Mouse (Mus musculus) stomach, embryonic 15.5 days (tissue): ENCODE measurements at regions not wholly inside any gene's neighbourhood (a gene's known extent, or its start where the extent isn't known, plus 50 kb on each side); places are given as distances from the start of the nearest gene placed in this dataset.

ENCODE experiments used
- ATAC-seq: fragments of 200-750 bp; cut with Nextera tagmentation; 2 replicates; pipeline ENCODE4 v1.8.0; 2017; ENCODE audit warnings: low read depth, moderate number of reproducible peaks, moderate TSS enrichment; ENCODE audit not compliant: insufficient read depth, low FRiP score
- H3K27ac ChIP-seq: fragments of 300-500 bp; sonication (generic); 2 replicates; pipeline ENCODE4 v1.5.1; 2015; ENCODE audit warnings: mild to moderate bottlenecking, inconsistent platforms
- H3K27me3 ChIP-seq: fragments of 300-500 bp; sonication (generic); replicated peaks from 2 replicates; pipeline ENCODE4 v1.6.1; 2015; ENCODE audit warnings: inconsistent platforms
- H3K36me3 ChIP-seq: fragments of 300-500 bp; sonication (generic); 2 replicates; pipeline ENCODE4 v1.6.1; 2015; ENCODE audit warnings: inconsistent platforms
- H3K4me1 ChIP-seq: fragments of 300-500 bp; sonication (generic); 2 replicates; pipeline ENCODE4 v1.6.1; 2015; ENCODE audit warnings: inconsistent platforms
- H3K4me2 ChIP-seq: fragments of 300-500 bp; sonication (generic); 2 replicates; pipeline ENCODE4 v1.6.1; 2015; ENCODE audit warnings: mild to moderate bottlenecking, inconsistent platforms
- H3K4me3 ChIP-seq: fragments of 300-500 bp; sonication (generic); replicated peaks from 2 replicates; pipeline ENCODE4 v1.5.1; 2015; ENCODE audit warnings: inconsistent platforms
- H3K9ac ChIP-seq: fragments of 300-500 bp; sonication (generic); 2 replicates; pipeline ENCODE4 v1.6.1; 2015; ENCODE audit warnings: inconsistent platforms
- H3K9me3 ChIP-seq: fragments of 300-500 bp; sonication (generic); 2 replicates; pipeline ENCODE4 v1.6.1; 2016; ENCODE audit warnings: inconsistent platforms
- WGBS: fragments of 180-500 bp; shearing (Covaris S2); methylation state at CpG from one replicate; pipeline ENCODE4 v1.1.7; 2015; 5-methylcytosine and 5-hydroxymethylcytosine counted together

- Histone ChIP-seq H3K4me2 (no peak overlapping the region), H3K4me3 (no peak overlapping the region), H3K9ac (no peak overlapping the region), H3K4me1 (no peaks in the 10 kb centered on the region), H3K27ac (no peak overlapping the region), H3K27me3 (no peaks in the 10 kb centered on the region), H3K36me3 (no peaks in the 10 kb centered on the region), H3K9me3 (no peaks in the 10 kb centered on the region)
- WGBS = 85% methylated on average over 1 of the region's 1 CpGs
- ATAC-seq = no peak
Measured at GRCm38 (mm10) chr13:69410359-69410758, 123.2 kb upstream of the Nsun2 start.

DNA sequence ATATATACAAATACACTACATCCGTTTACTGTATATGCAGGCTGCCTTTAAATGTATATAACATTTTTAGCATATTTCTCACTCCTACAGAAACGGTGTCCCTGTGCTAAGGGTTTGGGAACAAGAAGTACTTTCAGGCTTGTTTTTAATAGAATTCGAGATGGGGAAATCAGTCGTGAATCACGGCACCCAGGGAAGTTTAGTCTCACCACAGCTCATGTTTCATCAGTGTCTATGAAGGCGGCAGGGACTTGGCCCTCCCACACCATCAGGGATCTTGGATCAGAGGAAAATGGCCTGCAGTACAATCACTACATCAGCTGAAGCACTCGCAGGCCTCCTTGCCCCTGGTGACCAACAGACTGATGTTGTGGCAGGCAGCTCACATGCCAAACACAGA, 118.7 kb upstream of the Nsun2 start:
- Histone ChIP-seq H3K27ac (no peak overlapping the region), H3K4me3 (no peak overlapping the region), H3K9ac (no peak overlapping the region), H3K9me3 (no peaks in the 10 kb centered on the region), H3K4me2 (no peak overlapping the region), H3K27me3 (no peaks in the 10 kb centered on the region), H3K4me1 (no peaks in the 10 kb centered on the region), H3K36me3 (no peaks in the 10 kb centered on the region)
- 73% methylated on average over 7 of the region's 7 CpGs for WGBS
- ATAC-seq = no peak

GRCm38 (mm10) chr13:69416726-69417125, 116.8 kb upstream of the Nsun2 start:
- Histone ChIP-seq H3K36me3 (no peaks in the 10 kb centered on the region), H3K27me3 (no peaks in the 10 kb centered on the region), H3K4me3 (no peak overlapping the region), H3K4me2 (no peak overlapping the region), H3K27ac (no peak overlapping the region), H3K9me3 (no peaks in the 10 kb centered on the region), H3K4me1 (no peaks in the 10 kb centered on the region), H3K9ac (no peak overlapping the region)
- no peak for ATAC-seq
- 78% methylated on average over 2 of the region's 2 CpGs for WGBS

DNA sequence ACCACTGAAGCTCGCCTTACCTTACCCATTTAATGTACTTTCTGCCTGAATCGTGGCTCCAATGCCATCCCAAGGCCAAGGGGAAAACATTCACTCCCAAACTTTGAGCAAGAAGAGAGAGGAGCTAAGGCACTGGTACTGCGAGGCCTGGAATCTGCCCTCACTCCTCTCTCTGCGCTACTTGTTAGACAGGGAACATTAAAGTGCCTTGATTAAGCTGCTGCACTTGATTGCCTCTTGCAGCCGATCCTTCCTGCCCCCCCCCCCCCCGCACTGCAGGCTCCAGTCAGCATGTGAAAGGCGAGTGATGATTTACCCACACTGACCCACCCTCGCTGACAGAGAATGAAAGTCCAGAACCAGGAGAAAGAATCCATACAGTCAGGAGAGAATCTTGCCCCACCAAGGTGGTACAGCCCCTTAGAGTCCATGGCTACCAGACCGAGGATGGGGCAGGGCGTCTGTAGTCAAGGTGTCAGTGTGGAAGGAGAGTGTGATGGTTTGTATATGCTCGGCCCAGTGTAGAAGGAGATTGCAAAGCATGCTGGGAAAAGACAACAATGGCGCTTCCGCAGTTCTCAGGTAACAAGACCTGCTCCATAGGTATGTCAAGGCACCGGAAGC, 115.6 kb upstream of the Nsun2 start:
- Histone ChIP-seq H3K4me3 (no peak overlapping the region), H3K27ac (no peak overlapping the region), H3K36me3 (no peaks in the 10 kb centered on the region), H3K27me3 (no peaks in the 10 kb centered on the region), H3K4me2 (no peak overlapping the region), H3K9me3 (no peaks in the 10 kb centered on the region), H3K9ac (no peak overlapping the region), H3K4me1 (no peaks in the 10 kb centered on the region)
- no peak for ATAC-seq
- WGBS = 75% methylated on average over 14 of the region's 14 CpGs

- no peaks in the 10 kb centered on the region for H3K4me1 ChIP-seq
- H3K4me3 ChIP-seq = no peak overlapping the region
- H3K27ac ChIP-seq = no peak overlapping the region
- no peaks in the 10 kb centered on the region for H3K27me3 ChIP-seq
- no peak overlapping the region for H3K9ac ChIP-seq
- WGBS = 85% methylated on average over 8 of the region's 8 CpGs
- H3K36me3 ChIP-seq = no peaks in the 10 kb centered on the region
- no peaks in the 10 kb centered on the region for H3K9me3 ChIP-seq
- ATAC-seq = no peak
- H3K4me2 ChIP-seq = no peak overlapping the region
Measured at GRCm38 (mm10) chr13:69420166-69420565, 113.4 kb upstream of the Nsun2 start.

DNA sequence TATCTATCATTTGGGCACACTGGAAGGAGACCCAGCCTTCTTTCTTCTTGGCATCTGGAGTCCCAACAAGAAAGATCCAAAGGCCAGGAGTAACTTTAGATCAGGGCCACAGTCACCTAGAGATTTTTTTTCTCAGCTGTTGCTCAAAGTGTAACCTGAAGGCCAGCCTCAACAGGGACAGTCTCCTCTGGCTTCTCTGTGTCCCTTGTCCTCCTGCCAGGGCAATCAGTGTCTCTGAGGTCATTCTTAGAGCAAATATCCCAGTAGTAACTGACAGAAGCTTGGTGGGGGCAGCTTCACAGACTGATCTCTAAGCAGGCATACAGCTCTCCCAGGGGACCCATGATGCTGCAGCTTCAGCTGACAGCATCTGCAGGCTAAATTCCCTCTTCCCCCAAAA, 111.6 kb upstream of the Nsun2 start:
- H3K9ac ChIP-seq = no peak overlapping the region
- no peaks in the 10 kb centered on the region for H3K9me3 ChIP-seq
- no peak overlapping the region for H3K4me2 ChIP-seq
- H3K36me3 ChIP-seq = no peaks in the 10 kb centered on the region
- ATAC-seq = no peak
- H3K4me3 ChIP-seq = no peak overlapping the region
- H3K27me3 ChIP-seq = no peaks in the 10 kb centered on the region
- H3K27ac ChIP-seq = no peak overlapping the region
- H3K4me1 ChIP-seq = no peaks in the 10 kb centered on the region

DNA sequence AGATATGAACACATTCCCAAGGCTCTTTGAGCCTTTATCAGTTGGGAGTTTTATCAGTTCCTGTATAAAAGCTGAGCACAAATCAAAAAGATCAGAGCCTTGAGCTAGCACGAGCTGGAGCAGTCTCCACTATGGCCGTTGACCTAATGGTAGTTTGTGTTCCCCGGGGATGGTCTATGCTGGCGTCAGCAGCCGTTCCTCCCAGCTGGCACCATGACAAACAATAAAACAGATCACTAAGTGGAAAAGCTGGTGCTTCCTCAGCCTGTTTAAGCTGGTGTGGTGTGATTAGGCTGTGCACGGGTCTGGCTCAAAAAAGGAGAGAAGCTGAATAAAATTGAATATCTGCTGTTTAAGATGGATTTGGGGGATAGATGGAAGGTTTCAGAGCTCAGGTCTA, 107.4 kb upstream of the Nsun2 start:
- H3K9ac ChIP-seq = no peak overlapping the region
- H3K9me3 ChIP-seq = no peaks in the 10 kb centered on the region
- 0 out of 2 replicates have a peak, but pooled peaks have one; percentile 27 for ATAC-seq
- H3K36me3 ChIP-seq = no peaks in the 10 kb centered on the region
- no peak overlapping the region for H3K4me3 ChIP-seq
- no peaks in the 10 kb centered on the region for H3K27me3 ChIP-seq
- no peak overlapping the region for H3K27ac ChIP-seq
- no peak overlapping the region for H3K4me2 ChIP-seq
- 29% methylated on average over 6 of the region's 6 CpGs for WGBS
- no peaks in the 10 kb centered on the region for H3K4me1 ChIP-seq

- ATAC-seq = no peak
- Histone ChIP-seq H3K4me3 (no peak overlapping the region), H3K4me2 (no peak overlapping the region), H3K4me1 (no peaks in the 10 kb centered on the region), H3K9me3 (no peaks in the 10 kb centered on the region), H3K27me3 (no peaks in the 10 kb centered on the region), H3K36me3 (no peaks in the 10 kb centered on the region), H3K27ac (no peak overlapping the region), H3K9ac (no peak overlapping the region)
- WGBS = 41% methylated on average over 5 of the region's 5 CpGs
Measured at GRCm38 (mm10) chr13:69429596-69429995, 104.0 kb upstream of the Nsun2 start.

DNA sequence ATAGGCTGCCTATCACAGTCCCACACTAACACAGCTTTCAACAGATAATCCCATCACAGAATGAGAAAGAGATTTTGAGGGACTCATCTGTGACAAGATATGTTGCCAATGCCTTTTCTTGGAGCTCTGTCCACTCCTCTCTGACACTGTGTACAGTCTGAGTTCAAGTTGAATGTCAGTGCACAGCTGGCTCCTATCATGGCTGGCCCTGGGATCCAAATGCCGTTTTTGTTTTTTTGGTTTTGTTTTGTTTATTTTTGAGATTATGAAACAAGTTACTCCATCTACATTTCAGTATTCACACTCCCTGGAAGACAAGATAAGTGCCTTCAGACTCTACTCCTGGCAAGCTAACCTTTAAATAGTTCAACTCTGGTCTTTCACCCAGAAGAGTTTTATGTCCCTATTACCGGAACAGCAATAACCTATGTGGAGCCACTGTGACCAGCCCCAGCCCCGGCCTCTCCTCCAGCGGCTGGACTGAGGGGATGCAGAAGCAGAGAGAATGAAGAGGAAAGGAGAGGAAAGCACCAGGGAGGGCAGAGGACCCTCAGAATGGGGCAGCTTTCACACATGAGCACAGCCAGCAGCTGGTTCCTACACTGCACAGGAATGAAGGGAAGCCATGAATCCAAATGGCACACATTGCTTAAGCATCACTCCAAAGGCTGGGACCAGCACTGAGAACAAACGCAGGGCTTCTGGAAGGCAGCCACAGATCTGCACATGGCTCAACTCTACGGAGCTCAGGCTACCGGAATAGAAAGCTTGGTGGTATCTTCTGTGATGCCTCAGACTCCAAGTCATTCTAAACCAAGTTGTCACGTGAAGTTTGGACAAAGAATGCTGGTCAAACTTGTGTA, 99.9 kb upstream of the Nsun2 start:
- H3K9me3 ChIP-seq = no peaks in the 10 kb centered on the region
- H3K4me2 ChIP-seq = no peak overlapping the region
- no peak overlapping the region for H3K27ac ChIP-seq
- H3K36me3 ChIP-seq = no peaks in the 10 kb centered on the region
- no peak overlapping the region for H3K9ac ChIP-seq
- no peaks in the 10 kb centered on the region for H3K4me1 ChIP-seq
- no peaks in the 10 kb centered on the region for H3K27me3 ChIP-seq
- WGBS = 57% methylated on average over 8 of the region's 8 CpGs
- ATAC-seq = no peak
- no peak overlapping the region for H3K4me3 ChIP-seq

DNA sequence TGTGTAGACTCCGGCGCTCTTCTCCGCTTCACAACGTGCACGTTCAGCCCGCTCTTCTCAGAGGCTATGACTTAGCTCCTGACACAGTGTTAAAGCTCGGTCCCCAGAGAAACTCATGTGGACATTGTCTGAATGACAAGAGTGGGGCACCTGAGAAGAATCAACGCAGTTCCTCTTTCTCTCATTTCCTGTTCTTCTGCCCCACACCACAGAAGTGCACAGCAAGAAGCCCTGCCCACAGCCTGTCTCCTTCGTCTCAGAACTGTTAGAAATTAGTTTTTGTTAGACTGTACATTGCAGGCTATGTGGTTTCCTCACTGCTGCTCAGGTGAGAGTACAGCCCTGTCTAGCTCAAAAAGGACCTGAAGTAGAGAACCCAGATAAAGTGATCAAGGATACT, 94.1 kb upstream of the Nsun2 start:
- H3K36me3 ChIP-seq = no peaks in the 10 kb centered on the region
- ATAC-seq = no peak

GRCm38 (mm10) chr13:69441798-69442197, 91.7 kb upstream of the Nsun2 start:
- 41% methylated on average over 1 of the region's 1 CpGs for WGBS
- Histone ChIP-seq H3K9me3 (no peaks in the 10 kb centered on the region), H3K4me2 (no peak overlapping the region), H3K9ac (no peak overlapping the region), H3K4me1 (no peaks in the 10 kb centered on the region), H3K27me3 (no peaks in the 10 kb centered on the region), H3K36me3 (no peaks in the 10 kb centered on the region), H3K4me3 (no peak overlapping the region), H3K27ac (no peak overlapping the region)
- ATAC-seq = no peak

More for the DNA sequence above, 94.1 kb upstream of the Nsun2 start:
- Histone ChIP-seq H3K4me3 (no peak overlapping the region), H3K27me3 (no peaks in the 10 kb centered on the region), H3K27ac (no peak overlapping the region), H3K9me3 (no peaks in the 10 kb centered on the region), H3K4me2 (no peak overlapping the region), H3K4me1 (no peaks in the 10 kb centered on the region), H3K9ac (no peak overlapping the region)
- 83% methylated on average over 9 of the region's 9 CpGs for WGBS

GRCm38 (mm10) chr13:69445611-69446010, 87.9 kb upstream of the Nsun2 start:
- 65% methylated on average over 4 of the region's 4 CpGs for WGBS
- ATAC-seq = no peak
- Histone ChIP-seq H3K36me3 (no peaks in the 10 kb centered on the region), H3K4me2 (no peak overlapping the region), H3K9ac (no peak overlapping the region), H3K27ac (no peak overlapping the region), H3K4me1 (no peaks in the 10 kb centered on the region), H3K4me3 (no peak overlapping the region), H3K9me3 (no peaks in the 10 kb centered on the region), H3K27me3 (no peaks in the 10 kb centered on the region)
